Mouse (Mus musculus): ENCODE measurements around the gene 2810408A11Rik.

The 2810408A11Rik gene

GRCm38 (mm10) chr11:69904311-69904710 lies 3.5 kb upstream of the 2810408A11Rik start:
- TF ChIP-seq GATA4 (IDR thresholded peaks at IDR 0.05; ENCODE audit: insufficient replicate concordance, low read length): no peak

GRCm38 (mm10) chr11:69902972-69903371 lies 2.2 kb upstream of the 2810408A11Rik start:
- TF ChIP-seq GATA4 (IDR thresholded peaks at IDR 0.05; ENCODE audit: insufficient replicate concordance, low read length): no peak

DNA sequence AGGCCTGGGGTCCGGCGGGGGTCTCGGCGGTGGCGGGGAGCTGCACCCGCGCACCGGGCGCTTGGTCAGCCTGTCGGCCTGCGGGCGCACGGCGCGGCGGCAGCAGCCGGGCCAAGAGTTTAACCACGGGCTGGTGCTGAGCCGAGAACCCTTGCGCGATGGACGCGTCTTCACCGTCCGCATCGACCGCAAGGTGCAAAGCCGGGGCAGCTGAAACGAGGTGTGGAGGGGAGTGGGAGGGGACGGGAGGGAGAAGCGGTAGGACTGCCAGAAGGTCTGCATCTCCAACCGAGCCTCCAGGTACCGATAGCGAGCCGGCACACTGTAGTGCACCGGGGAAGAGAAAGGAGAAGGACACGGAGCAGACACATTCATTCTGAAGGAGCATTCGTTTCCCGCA lies 1.2 kb upstream of the 2810408A11Rik start:
- TF ChIP-seq GATA4 (IDR thresholded peaks at IDR 0.05; ENCODE audit: insufficient replicate concordance, low read length): no peak

DNA sequence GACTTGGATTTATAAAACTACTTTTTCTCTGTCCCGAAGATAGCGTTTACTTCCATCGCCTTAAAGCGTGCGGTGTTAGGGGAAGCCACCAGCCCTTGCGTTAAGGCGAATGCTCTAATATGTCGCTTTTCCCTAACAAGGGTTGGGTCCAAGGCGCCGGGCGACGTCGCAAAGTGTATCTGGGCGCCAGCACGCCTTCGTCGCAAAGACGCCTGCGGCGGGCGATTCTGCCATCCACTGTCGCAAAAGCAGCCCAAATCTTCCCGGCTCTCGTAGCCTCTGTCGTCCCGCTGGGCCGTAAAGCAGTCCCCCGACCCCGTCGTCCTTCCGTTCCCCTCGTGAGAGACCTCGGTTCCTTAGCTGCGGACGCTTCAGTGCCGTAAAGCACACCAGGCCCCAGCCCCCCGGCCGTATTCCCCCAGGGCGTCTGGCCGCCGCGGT lies 639 bp upstream of the 2810408A11Rik start:
- peak; percentile 75; the same call in 1 of the 2 replicates for TF ChIP-seq GATA4 (IDR thresholded peaks at IDR 0.05; ENCODE audit: insufficient replicate concordance, low read length)

DNA sequence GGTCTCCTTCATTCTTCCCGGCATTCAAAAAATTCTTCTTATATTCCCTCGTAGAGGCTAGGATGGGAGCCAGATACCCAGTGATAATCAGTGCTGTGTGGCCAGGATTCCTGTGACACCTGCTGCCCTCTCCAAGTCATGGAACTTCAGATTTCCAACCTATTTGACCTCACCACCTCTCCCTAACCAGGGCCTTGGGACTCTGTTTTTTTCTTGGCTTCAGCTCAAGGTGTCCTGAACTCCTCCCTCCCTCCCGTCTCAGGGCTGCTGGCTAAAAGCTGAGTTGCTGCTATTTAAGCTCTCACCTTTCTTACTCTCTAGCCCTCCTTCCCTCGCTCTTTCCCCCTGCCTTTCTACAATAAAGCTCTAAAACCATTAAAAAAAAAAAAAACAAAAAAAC lies 917 bp downstream of the 2810408A11Rik start:
- no peak for TF ChIP-seq GATA4 (IDR thresholded peaks at IDR 0.05; ENCODE audit: insufficient replicate concordance, low read length)

DNA sequence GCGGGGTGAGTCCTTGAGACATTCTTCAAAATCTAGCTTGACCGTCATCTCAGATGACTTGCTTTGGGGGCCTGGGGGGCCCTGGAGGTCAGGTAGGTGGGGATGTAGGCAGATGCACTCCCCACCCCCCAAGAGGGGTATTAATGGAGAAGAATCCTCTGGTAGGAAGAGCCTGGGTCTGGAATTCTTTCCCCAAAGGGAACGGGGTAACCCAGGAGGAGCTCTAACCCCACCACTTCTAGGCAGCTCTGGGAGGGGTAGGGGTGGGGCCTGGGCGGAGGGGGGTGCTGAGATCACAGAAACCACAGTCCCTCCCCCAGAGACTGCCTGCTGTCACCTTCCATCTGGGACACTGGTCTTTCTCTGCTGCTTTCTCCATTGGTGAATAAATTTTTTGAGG lies 5.5 kb downstream of the 2810408A11Rik start, which contains the start of gene Acap1:
Acap1 (minus strand) TSS at position 249 of the 400 bp plus-strand sequence.
- TF ChIP-seq GATA4 (IDR thresholded peaks at IDR 0.05; ENCODE audit: insufficient replicate concordance, low read length): no peak

DNA sequence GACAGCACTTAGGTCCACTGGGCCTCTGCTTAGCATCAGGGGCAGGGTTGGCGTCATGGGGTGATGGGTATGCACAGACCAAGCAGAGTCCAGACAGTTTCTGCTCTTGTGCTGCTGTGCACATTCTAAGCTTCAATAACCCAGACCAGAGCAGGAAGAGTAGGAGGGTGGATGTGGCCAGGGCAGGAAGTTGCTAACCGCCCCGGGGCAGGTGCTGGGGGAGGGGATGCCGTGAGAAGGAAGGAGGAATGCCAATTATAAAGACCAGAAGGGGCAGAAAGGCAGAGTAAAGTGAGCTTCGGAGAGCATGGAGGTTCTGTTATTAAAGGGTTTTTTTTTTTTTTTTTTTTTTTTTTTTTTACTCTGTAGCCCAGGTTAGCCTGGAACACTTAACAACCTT lies 6.1 kb downstream of the 2810408A11Rik start:
- no peak for TF ChIP-seq GATA4 (IDR thresholded peaks at IDR 0.05; ENCODE audit: insufficient replicate concordance, low read length)

DNA sequence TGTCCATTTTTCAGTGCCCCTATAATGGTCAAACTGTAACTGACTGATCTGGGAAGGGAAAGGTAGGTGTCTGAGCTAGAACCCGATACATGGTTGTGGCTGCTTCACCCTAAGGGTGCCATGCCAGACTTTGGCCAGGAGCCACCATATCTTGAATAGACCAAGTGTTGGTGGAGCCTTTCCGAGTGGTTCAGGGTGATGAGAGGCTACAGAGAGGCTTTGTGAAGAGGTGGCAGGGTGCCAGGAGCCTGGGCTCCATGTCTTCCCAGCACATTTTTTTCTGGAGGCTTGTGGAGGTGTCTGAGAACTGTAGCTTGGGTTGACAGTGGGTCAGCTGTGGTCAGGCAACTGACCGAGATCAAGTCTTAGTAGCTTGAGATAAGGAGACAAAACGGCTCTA lies 9.3 kb downstream of the 2810408A11Rik start:
- no peak for TF ChIP-seq GATA4 (IDR thresholded peaks at IDR 0.05; ENCODE audit: insufficient replicate concordance, low read length)

- no peak for TF ChIP-seq GATA4 (IDR thresholded peaks at IDR 0.05; ENCODE audit: insufficient replicate concordance, low read length)
These were observed 13.7 kb downstream of the 2810408A11Rik start for GRCm38 (mm10) chr11:69886907-69887635.

DNA sequence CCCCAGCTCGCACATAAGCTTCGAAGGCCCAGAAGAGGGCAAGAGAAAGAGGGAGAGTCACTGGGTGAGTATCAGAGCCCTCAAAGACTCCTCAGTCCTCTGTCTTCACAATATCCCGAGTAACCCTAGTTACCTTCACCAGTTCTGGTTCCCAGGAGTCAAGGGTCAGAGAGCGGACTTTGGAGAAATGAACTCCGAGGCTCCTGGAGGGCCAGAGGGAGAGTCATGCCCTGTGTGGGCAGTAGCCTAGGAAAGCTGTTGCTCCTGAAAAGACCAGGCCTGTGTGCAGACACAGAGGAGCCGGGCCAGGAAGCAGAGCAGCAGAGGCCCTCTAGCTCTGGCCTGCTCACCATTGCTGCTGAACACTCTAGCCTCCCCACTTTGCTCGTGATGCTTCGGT lies 16.1 kb downstream of the 2810408A11Rik start:
- TF ChIP-seq GATA4 (IDR thresholded peaks at IDR 0.05; ENCODE audit: insufficient replicate concordance, low read length): no peak

DNA sequence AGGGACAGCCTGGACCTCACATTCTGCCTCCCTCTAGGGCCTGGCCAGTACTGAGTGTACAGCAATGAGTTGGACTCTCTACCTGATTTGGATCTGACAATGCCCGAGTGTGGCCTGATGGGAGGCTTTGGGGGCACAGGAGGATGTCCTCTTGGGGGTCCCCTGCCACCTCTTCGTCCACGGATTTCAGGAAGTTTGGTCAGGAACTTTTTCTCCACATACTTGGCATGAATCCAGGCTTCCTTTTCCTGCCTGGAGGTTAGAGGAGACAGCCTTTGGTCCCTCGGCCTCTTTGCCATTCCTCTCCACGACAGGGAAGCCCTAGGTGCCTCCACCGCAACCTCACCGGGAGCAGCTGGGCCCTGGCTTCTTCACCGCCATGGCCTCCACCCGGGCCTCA lies 16.5 kb downstream of the 2810408A11Rik start:
- no peak for TF ChIP-seq GATA4 (IDR thresholded peaks at IDR 0.05; ENCODE audit: insufficient replicate concordance, low read length)

GRCm38 (mm10) chr11:69883527-69884151 lies 17.1 kb downstream of the 2810408A11Rik start:
- TF ChIP-seq GATA4 (IDR thresholded peaks at IDR 0.05; ENCODE audit: insufficient replicate concordance, low read length): no peak

DNA sequence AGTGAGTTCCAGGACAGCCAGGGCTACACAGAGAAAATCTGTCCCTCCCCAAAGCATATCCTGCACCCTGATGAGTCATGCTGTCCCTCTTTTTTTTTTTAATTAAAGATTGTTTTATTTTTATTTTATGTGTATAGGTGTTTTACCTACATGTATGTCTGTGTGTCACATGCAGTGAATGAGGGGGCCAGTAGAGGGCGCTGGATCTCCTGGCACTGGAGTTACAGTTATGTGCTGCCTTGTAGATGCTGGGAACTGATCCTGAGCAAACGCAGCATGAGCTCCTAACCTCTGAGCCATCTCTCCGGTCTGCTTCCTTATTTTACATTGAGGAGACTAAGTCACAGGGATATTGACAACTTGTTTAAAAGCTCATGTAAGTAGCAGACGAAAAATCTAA lies 17.7 kb downstream of the 2810408A11Rik start:
- no peak for TF ChIP-seq GATA4 (IDR thresholded peaks at IDR 0.05; ENCODE audit: insufficient replicate concordance, low read length)

- TF ChIP-seq GATA4 (IDR thresholded peaks at IDR 0.05; ENCODE audit: insufficient replicate concordance, low read length): no peak
These were observed 18.8 kb downstream of the 2810408A11Rik start for GRCm38 (mm10) chr11:69881787-69882670.

DNA sequence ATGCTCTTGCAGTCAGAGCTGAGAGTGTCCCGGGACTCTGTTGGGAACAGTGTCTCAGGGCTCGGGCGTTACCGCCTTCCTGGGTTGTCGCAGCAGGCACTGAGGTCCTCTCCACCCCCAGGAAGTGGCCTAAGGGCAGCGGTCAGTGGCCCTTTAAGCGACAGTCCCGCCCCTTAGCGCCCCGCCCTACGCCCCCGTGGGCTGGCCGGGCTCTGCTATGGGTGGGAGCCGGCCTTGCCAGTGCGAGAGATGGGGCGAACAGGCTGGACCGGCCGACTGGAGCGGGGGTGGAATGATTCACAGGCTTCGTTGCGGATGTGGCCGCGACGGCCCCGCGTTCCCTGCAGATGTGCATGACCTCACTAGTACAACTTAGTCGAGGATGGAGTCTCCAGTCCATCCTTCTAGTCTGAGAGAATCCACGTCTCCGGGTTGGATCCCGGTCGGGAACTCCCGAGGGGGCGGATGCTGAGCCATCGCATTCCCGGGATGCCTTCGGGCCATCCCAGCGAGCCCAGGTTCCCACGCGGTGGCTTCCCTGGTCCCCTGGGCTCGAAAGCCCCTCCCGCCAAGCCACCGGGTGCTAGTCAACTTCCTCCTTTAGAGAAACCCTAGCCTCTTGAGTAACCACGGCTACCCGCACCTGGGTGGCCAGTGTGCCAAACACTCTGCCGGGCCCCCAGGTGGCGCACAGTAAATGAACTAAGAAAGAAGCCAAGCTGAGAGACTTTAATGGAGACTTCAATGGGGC lies 19.8 kb downstream of the 2810408A11Rik start, which contains the start of gene Kctd11:
Kctd11 (minus strand) TSS at position 554 of the 751 bp plus-strand sequence.
- TF ChIP-seq GATA4 (IDR thresholded peaks at IDR 0.05; ENCODE audit: insufficient replicate concordance, low read length): peak; percentile 39; the same call in 1 of the 2 replicates
